Mouse (Mus musculus) thymus, adult 2 months (tissue): Measurements from ENCODE around the gene Atp8a2.

Experiments used
- CTCF ChIP-seq: fragments of 200-500 bp; IDR thresholded peaks from 2 replicates; pipeline ENCODE4 v1.5.1; 2012; ENCODE audit warnings: mild to moderate bottlenecking, control low read depth, low read length, moderate library complexity, borderline replicate concordance; ENCODE audit not compliant: control insufficient read depth, poor library complexity, insufficient read depth; ENCODE audit errors: extremely low read depth
- POLR2A ChIP-seq: fragments of 200-500 bp; IDR thresholded peaks from 2 replicates; pipeline ENCODE4 v1.6.1; 2012; ENCODE audit warnings: mild to moderate bottlenecking, low read length, control low read depth, moderate library complexity; ENCODE audit not compliant: control insufficient read depth, poor library complexity, insufficient read depth; ENCODE audit errors: extremely low read depth

GRCm38 (mm10) chr14:59633988-59634387 is 563.0 kb downstream of the Atp8a2 start:
- TF ChIP-seq POLR2A = no peak
- TF ChIP-seq CTCF = no peak
